Mouse (Mus musculus): Measurements from ENCODE around the gene Rhcg.

Gene Rhcg

DNA sequence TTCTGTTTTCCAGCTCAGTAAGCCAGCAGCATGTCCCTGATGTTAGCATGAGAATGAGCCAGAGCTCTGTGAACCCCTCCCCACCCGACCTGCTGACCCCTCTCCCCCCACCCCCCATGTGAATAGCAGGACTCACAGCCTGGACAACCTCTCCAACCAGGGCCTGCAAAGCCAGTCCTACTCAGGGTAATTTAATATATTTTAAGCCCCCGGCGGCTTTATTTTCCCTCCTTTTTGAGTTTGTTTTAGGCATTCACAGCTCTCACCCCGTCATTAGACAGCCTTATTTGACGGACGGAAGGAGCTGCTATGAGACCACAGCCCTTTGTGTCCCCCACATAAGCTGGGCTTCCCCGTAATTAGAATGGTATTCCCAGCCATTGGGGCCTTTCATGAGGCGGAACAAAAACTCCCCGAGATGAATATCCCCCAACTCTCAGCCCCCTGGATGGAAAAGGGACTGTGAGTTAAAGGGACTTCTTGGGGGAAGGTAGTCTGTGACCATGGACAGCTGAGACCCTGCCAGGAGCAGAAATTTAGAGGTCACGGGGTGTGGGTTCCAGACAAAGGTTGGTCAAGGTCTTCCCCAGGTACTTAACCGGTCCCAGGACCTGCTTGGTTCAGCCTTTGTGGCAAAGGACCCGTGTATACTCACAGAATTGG, 68.4 kb downstream of the Rhcg start:
- no peak for DNase-seq (ENCODE audit: low spot score)

DNA sequence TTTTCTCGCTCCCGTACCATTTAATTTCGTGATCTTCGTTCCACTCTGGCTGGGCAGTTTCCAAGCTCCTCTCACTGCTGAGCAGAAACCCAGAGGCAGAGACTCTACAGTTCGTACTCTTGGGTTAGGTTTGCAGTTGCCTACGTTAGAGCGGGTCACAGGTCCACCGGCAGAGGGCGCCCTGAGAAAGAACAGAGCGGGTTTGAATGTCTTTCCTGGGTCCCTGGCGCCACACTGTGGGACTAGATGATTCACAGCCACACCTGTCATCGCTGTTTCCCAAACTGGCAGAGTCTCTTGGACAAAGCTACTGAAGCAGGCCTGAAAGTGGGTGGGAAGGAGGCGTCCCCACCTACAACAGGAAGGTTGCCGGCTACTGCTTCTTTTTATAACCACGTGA, 70.4 kb downstream of the Rhcg start:
- peak; percentile 95 for DNase-seq (ENCODE audit: low spot score)

DNA sequence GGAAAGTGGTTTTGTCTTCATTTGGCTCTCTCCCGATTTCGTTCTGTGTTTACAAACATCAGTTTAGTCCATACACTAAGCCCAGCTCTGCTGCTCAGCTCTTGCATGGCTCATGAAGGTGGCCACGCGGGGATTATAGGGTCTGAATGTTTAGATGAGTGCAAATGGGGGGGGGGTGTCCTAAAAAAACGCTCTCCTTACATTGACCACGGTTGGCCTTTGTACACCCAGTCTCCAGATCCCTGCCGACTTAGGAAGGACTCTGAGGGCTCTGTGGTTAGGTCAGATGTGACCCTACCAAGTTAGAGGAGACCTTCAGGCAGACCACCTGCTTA, 72.4 kb downstream of the Rhcg start:
- DNase-seq (ENCODE audit: low spot score): no peak

DNA sequence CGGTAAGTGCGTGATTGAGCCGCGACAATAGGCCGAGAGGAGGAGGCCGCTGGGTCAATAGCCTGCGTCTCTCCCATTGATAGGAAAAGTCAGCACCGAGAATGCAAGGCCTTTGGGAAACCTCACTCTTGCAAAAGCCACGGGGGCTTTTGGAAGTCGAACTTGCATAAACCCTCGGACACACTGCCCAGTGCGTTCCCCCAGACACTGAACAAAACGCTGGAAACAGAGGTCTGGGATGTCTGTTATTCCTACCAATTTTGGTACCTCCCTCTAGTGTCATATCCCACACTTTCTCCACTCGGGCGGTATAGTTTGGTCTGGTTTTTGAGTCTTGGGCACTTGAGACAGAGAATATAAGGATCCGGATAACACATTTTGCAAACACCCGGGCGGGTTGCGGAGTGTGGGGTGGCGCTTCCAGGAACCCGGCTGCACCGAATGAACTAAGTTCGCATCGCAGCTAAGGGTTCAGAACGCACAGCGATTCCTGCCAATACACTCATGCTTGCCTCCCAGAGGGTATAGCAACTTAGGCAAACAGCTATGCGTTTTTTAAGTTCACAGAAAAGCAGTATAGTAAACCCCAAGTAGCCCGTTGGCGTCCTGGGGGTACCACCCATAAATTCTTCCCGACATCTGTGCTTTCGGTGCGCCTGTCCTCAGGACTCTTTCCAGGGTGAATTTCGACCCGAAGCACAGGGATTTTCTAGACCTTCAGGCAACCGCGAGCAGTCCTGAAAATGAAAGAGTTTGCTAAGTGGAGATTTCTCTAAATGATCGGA, 73.0 kb downstream of the Rhcg start:
- DNase-seq (ENCODE audit: low spot score): no peak
